Mouse (Mus musculus) frontal cortex, adult (tissue): ENCODE measurements around the gene Wwc1.

Experiments
- ATAC-seq: cut with Nextera tagmentation; 2 replicates; pipeline ENCODE4 v1.9.2; 2017; ENCODE audit warnings: mild to moderate bottlenecking, moderate library complexity, mixed read lengths; ENCODE audit not compliant: low TSS enrichment

Wwc1 gene

DNA sequence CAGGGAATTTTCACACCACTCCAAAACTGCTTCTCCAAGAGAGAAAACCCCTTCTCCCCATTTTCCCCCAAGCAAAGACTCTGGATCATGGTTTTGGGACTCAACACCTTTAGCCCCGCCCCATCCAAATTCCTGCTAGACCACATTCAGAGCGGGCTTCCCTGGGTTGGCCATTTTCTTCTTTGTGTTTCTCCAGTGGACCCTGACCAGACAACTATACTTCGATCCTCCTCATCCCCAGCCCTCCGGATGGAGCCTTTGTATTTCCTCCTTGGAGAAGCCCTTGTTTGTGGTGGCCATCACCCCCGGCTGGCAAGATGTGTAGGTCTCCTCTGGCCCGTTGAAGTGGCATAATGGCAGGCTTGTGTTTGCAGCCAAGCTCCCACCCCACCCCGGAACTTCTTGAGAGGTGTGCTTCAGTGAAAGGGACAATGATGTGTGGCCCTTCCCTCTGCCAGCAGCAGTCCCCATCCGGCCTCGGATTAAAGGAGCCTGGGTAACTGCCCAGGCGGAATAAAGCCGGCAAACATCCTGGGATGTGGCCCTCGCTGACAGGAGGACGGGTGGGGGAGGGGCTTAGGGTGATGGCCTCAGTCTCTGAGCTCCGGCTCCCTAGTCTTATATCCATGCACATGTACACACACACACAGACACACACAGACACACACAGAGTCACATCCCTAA is 46.8 kb downstream of the Wwc1 start:
- ATAC-seq: peak; percentile 54

DNA sequence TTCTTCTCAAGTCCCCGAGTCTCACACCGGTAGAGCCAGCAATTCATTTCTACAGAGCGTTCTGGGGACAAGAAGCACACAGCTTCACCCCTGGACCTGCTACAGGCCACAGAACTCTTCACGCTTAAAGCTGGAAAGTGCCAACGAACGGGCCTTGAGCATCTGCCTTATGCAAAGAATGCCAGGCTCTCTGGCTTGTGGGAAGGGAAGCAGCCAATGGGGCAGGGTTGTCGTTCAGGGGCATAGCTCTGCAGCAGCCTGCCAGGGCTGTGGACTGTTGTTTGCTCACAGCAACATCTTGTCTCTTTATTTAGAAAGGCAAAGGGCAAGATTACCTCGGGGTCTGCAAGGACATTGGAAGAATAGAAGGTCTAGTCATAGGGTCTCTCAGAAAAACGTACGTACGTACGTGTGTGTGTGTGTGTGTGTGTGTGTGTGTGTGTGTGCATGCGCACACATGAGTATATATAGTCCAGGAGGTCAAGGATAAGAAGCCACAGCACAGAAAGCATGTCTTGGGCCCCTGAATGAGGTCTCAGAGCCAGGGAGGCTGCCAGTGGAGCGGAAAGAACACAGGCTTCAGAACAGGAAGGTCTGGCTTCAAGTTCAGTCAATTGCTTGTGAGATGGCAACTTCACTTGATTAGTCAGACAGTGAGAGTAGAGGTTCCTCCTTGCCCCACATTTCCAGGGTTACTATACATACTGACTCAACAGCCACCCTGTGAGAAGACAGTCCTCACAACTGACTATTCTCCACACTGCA is 48.0 kb downstream of the Wwc1 start:
- peak; percentile 18; the same call in 1 of the 2 replicates for ATAC-seq

DNA sequence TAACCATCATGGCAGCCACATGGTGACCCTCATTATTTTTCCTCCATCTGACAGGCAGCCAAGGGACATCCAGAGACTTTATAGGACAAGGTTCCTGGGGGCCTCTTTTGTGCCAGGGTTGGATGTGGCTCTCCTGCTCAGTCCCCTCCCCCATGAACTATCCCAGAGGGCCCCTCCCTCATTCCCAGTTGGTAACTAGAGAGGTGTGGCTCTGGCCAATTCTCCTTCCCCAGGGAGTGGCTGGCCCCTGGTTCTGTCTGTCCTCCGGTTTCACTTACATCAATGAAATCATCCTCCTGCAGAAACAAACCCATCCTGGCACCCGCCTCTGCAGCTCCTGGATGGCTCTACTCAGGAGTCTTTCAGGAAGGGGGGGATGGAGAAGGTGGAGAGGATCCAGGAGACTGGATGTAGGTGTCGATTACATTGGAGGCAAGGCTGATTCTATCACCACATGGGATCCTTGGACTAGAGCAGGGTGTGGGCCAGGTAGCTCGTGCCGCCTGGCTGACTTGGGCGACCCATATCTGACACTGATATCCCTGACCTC is 49.7 kb downstream of the Wwc1 start:
- ATAC-seq: peak; percentile 24

DNA sequence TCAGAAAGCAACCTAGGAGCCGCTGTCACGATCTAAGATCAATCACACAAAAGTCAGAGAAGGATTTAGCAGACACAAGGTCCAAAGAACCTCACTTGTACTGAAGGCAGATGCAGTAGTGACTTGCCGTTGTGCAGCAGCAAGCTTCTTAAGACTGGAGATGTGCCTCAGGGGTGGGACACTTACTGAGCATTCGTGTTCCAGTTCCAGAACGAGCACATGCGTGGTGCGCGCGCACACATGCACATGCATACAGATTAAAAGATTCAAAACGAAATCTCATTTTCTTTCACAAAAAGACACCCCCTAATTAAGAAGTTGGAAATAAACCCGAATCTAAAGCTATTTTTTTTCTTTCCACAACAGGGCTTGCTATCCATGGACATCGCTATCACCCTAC is 51.9 kb downstream of the Wwc1 start:
- no peak for ATAC-seq

DNA sequence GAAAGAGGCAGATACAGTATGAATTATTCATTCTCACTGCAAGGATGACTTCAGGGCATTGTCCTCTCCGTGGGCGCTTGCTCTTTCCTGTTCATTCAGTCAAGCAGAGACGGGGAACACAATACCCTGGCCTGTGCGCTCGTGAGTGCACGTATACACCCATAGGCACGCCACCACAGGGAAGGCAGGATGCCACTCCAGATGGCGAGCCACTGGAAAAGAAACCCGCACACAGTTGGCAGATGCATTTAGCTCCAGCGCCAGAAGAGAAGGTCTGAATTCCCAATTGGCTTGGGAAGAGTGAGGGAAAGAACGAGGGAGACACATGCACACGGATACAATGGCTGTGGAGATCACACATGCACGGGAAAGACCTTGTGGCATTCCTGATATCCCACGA is 53.0 kb downstream of the Wwc1 start:
- ATAC-seq: peak; percentile 80

DNA sequence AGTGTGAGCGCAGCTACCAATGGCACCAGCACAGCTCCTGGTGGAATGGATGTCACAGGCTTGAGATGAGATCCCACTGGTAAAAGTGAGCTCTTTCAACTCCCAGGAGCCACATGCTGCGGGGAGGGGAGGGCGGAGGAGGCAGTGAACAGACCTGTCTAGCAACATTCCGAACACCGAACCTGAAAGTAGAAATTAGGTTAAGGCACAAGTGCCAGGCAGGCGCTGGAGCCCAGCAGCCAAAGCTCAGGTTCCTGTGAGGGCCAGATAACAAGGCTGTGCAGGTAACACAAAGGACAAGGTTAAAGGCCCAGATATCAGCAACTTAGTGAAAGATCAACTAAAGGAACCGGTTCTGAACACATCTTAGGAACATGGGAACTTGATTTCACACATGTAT is 54.7 kb downstream of the Wwc1 start:
- ATAC-seq: no peak

DNA sequence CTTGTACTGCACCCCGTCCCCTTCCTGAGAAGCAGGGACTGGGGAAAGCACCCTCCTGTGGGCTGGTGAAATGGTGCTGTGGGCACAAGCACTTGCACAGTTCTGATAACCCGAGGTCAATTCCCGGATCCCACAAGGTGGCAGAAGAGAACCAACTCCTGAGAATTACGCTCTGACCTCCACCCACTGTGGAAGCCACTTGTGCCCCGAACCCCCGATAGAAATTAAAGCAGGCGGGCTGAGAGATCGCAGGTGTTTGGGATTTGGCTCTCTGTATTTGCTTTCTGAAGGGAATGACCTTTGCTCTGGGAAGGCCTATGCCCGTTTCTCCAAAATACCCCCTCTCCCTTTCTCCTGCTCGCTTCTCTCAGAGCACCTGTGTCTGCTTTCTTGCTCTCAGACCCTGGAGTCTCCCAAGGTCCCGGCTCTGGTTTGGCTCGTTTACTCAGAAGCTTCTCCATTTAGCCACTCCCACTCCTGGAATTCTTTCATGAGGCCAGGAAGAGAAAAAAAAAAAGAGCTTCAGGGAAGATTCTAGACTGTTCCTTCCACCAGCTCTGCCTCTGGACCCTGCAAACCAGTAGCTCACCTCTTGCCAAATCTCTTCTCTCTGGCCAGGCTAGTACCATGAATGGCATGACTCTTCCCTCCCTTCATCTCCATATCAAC is 58.0 kb downstream of the Wwc1 start:
- ATAC-seq: no peak

DNA sequence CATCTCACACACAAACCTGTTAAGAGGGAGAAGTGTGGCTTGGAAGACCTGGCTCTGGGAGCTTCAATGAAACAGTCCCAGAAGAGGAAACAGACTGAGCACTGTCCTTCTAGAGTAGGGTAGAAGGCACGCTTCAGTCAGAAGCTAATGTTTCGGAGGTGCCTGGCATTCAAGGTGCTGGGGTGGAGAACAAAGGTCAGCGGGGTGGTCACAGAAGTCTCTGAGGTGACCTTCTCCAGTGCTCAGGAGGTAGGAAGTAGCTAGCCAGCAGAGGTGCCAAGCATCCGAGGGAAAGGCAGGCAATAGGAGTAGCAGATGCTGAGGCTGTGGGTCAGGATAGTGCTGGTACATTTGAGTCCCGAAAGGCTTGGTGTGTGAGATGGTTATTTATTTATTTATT is 59.6 kb downstream of the Wwc1 start:
- ATAC-seq: no peak

DNA sequence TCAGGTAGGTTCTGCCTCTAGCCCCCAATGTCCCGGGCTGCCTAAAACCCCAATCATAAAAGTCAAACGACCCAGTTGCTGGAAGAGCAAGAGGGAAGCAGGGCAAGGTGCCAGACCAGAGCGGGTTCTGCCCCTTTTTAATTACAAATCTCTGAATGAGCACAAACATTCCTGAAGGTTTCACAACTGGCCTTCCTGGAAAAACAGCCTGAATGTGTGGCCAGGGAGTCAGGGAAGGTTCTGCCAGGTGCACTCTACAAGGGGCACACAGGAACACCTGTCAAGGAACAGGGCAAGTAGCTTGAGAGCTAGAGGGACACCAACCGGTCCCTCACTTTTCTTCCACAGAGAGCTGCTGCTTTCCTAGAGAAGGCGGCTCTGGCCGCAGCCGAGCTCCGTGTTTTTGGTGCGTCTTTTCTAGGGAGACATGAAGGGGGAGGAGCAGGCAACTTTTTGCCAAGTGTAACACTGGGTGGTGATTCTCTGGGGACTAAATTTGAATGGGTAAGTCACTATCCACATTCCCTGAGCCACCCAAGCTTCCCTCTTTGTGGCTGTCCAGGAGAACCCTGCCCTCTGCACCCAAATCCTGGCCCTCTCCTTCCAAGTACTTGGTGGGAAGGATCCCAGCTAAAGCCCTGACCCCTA is 60.3 kb downstream of the Wwc1 start:
- peak; percentile 32; the same call in 1 of the 2 replicates for ATAC-seq

DNA sequence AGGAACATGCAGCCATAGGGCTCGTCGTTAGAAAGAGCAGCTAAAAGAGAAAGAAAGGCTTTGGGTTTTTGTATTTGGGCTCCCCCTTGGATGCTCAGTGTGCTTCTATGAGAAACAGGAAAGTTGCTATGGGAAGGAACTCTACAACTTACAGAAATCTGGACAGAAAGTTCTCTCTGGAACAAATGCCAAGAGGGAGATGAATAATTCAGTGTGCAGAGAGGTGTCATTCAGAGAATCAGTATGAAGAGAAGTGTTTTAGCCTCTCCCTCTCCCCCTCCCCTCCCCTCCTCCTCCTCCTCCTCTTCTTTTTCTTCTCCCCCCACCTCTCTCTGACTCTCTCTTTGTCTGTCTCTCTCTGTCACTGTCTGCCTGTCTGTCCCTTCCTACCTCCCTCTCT is 60.9 kb downstream of the Wwc1 start:
- ATAC-seq: peak; percentile 73

DNA sequence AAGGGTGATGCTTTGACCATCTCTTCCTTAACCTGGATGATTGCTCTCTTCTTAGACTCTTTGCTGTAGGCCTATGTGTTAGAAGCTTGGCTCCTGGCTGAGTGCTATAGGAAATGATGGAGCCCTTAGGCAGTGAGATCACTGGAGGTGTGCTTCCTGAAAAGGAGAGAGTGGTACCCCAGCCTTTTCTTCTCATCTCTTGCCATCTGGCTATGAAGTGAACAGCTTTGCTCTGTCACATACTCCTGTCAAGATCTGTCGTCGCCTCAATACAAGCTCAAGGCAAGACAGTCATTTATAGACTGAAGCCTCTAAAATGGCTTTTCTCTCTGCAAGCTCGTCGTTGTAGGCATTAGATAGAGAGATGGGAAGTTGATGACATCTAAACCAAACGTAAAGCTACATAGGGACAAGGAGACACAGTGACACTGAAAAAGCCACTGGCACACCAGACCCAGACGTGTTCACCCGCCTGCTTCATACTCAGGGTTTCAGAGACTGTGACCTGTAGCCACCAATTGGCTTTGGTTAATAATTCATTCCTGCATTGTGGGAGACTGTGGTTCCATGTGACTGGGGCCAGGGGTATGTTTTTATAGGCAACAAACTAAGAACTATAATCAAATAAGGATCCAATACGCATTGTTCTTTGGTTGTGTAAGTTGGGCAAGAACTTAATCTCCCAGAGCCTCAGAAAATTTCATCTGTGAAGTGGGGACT is 63.7 kb downstream of the Wwc1 start:
- ATAC-seq: no peak

DNA sequence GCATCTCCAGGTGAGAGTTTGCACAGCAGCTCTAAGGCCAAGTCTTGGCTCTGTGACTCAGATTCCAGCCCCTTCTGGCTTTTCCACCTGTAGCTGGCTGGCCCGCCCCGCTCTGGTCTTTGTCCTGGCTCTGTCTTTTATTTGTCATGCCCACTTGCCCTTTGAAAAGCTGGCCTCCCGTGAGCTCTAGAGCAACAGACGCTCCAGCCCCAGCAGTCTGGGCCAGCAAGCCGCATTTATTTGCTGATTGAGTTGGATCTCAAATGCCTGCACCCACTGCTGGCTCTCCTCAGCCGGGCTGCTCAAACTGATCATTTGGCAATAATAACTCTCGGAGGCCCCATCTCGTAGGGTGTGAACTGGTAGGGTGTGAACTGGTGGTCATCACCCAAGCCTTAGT is 64.8 kb downstream of the Wwc1 start:
- ATAC-seq: no peak

DNA sequence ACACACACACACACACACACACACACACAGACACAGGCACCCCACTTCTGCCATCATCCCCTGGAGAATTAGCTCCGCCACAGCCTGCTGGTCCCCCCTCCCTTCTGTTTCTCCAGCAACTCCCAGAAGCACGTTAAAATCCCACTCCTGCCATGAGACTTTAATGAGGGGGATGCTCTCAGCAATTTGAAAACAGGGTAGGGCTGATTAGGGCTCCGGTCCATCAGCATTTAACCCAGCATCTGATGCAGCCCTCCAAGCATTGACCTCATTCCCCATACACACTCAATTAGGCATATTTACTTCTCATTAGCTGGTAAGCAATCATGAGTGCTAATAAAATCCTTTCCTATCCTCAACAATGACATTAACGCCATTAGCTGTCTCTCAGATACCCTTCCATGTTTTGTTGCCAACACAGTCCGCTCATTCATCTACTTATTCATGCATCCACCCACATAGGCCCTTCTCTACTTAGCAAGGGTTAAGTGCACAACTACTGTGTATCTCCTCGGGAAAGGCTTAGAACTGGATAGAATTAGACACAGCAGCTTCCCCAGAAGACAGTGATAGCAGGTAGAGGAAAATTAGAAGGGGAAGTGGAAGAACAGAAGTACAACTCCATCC is 66.8 kb downstream of the Wwc1 start:
- ATAC-seq: no peak

DNA sequence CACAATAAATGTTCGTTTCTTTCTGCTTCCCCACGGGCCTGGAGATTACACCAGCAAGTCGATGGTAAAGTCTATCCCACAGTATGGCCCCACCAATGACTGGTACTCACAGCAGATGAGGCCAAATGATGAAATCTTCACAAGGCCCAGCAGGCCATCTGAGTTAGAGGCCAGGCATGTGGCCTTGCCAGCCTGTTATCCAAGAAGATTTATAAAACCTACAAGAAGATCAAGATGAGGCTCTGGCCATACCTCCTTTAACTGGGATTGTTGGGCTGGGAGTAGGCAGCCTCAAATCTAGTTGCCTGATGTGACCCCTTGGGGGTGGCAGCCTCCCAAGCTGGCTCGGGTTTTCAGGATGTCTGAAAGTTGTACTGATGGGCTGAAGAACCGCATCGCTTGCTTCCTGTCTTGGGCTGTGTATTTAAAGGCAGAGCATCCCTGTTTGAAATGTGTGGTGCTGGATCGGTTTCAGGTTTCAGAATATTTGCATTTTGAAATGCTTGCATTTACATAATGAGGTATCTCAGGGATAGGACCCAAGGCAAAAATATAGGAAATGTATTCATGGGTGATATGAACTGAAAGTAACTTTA is 75.3 kb downstream of the Wwc1 start:
- ATAC-seq: peak; percentile 62

DNA sequence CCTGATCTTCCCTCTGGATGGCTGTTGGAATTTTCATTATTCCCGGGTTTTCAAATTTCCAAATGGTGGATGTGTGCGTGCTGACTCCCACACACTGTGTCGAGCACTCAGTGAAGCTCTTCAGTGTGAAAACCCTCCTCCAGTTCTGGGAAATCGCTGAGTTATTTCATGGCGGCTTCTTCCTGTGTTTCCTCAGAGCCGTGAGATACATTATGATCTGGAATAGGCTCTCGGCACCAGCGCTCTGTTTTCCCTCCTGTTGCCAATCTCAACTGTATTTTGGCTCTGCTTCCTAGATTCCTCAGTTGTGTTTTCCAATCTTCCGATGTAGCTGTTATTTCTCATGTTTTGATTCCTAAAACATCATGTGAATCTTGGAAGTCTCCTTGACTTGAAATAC is 77.2 kb downstream of the Wwc1 start:
- peak; percentile 93 for ATAC-seq

DNA sequence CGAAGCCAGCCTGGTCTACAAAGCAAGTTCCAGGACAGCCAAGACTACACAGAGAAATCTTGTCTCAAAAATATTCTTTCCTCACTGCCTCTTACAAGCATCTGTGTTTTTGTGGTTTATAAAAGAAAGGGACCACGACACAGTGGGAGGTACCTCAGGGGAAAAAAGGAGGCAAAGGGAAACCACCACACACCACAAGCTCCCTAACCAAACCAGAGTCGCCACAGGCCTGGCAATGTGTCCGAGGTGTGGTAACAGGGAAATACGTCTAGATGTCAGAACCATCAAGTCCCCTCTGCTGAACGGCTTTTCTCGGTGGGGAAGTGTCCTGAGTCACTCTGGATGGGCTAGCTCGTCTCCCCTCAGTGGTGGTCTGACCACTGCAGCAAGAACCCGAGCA is 80.4 kb downstream of the Wwc1 start:
- ATAC-seq: no peak

DNA sequence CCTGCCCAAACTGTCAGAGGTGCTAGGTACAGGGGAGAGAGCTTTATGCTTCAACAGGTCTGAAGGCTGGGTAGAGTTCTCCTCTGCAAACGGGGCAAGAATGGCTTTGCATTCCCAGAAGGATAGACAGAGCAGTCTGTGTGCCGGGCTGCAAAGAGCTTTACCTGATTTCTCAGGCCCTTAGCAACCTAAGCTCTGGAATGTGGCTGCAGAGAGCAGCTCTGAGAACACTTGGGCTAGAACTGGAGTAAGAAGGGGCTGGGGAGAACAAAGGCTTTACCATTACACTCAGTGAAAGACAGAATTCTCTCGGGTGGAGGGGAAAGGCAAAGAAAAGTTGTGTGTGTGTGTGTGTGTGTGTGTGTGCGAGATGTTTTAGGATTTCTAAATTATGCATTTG is 86.9 kb downstream of the Wwc1 start:
- peak; percentile 41; the same call in 1 of the 2 replicates for ATAC-seq

DNA sequence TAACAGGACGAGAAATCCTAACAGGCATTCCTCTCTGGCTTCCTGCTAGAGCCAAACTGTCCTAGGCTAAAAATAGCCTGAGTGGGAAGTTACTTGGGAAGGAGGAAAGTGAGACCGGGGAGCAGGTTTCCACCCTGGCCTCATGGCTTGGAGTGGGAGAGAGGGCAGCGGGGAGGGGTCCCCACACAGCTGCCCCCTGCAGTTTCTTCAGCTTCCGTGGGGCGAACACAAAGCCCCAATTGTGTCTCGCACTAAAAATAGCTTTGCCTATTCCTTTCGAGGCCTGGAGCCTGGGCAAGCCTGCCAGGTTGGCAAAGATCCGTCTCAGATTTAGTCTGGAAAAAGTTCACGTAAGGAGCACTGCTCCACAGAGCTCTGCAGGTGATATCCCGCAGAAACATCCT is 87.3 kb downstream of the Wwc1 start:
- peak; percentile 80 for ATAC-seq

DNA sequence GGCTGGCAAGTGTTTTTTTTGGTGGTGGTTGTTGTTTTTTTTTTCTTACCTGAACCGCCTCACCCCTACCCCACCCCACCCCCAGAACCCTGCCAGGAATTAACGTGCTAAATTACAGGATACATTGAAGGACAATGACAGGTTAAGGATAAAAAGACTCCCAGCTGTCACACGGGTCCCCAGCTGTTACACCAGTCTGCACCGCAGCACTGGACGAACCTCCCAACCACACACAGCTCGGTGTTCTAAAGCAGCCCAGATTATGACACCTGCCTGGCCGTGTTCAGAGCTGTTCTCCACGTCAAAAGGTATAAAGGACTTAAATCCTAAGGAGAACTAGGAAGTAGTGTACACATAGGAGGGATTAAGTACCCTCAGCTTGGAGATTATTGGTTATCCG is 88.0 kb downstream of the Wwc1 start:
- ATAC-seq: no peak

DNA sequence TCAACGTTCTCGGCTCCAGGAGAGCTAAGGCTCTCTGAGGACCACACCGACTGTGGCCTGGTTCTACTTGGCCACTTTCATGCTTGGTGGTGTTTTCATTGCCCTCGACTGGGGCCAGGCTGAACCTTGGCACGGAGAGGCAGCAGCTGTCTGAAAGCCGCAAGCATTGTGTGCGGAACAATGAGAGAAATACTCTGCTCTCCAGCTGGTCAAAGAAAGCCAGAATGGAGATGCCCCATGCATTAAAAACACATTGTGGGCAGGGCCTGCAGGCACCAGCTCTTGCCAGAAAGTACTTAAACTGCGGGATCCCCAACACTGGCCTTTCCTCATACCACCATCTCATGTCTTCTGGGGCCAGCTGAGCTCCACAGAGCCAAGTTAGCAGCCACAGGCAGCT is 91.5 kb downstream of the Wwc1 start:
- no peak for ATAC-seq

DNA sequence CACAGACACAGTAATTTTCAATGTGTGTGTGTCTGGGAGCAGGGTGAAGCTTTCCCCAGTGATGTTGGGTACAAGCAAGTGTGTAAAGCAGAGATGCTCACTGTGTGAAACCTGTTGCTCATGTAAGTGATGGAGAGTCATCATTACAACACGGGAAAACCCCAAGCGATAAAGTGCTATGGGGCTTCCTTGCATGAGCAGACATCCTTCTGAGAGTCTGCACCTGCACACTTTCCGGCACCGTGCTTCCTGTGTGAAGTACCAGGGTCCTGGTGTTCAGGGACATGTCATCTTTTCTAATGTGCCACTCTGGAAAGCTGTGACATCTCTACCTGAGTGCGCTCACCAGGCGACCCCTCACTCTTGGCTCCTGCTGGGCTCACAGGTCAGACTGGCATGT is 97.5 kb downstream of the Wwc1 start:
- ATAC-seq: no peak
